Mouse (Mus musculus): Measurements from ENCODE around the gene Cenpq. TPM values are rescaled to one million over a fixed set of nuclear protein-coding genes. Genes with fewer than 3 reads are reported as not detected.

Cenpq gene
- 49.8 and 51.9 TPM in 2 replicates for total RNA-seq (2015)
- total RNA-seq (2017) = 53.6 and 56.3 TPM in 2 replicates

- ATAC-seq (replicated peaks; ENCODE audit: poor library complexity) = peak; percentile 95
Measured at GRCm38 (mm10) chr17:40934420-40935231, at the start of gene Cenpq, which contains the start of gene Mut. Cenpq (minus strand) TSS chr17:40935047. Mut (plus strand) TSS chr17:40934685.

- ATAC-seq (replicated peaks; ENCODE audit: poor library complexity) = no peak
Measured at GRCm38 (mm10) chr17:40977914-40978313, 43.1 kb upstream of the Cenpq start.

- no peak for ATAC-seq (replicated peaks; ENCODE audit: poor library complexity)
Measured at GRCm38 (mm10) chr17:40948518-40948917, 13.7 kb upstream of the Cenpq start.

GRCm38 (mm10) chr17:40933985-40934384 lies 862 bp downstream of the Cenpq start:
- ATAC-seq (replicated peaks; ENCODE audit: poor library complexity) = peak; percentile 42

GRCm38 (mm10) chr17:40915499-40915898 lies 19.3 kb downstream of the Cenpq start:
- ATAC-seq (replicated peaks; ENCODE audit: poor library complexity) = no peak

GRCm38 (mm10) chr17:40914250-40914649 lies 20.6 kb downstream of the Cenpq start, which contains the start of gene Glyatl3:
Glyatl3 (minus strand) TSS chr17:40914350.
- no peak for ATAC-seq (replicated peaks; ENCODE audit: poor library complexity)

- ATAC-seq (replicated peaks; ENCODE audit: poor library complexity) = peak; percentile 35
Measured at GRCm38 (mm10) chr17:40904721-40905154, 30.1 kb downstream of the Cenpq start.

GRCm38 (mm10) chr17:40904056-40904597 lies 30.7 kb downstream of the Cenpq start:
- ATAC-seq (replicated peaks; ENCODE audit: poor library complexity) = no peak

GRCm38 (mm10) chr17:40903345-40903744 lies 31.5 kb downstream of the Cenpq start:
- peak; percentile 70 for ATAC-seq (replicated peaks; ENCODE audit: poor library complexity)

- 0 out of 2 replicates have a peak, but pooled peaks have one; percentile 47 for ATAC-seq (replicated peaks; ENCODE audit: poor library complexity)
Measured at GRCm38 (mm10) chr17:40899783-40900363, 35.0 kb downstream of the Cenpq start.

- ATAC-seq (replicated peaks; ENCODE audit: poor library complexity) = peak; percentile 90
Measured at GRCm38 (mm10) chr17:40896863-40897262, 38.0 kb downstream of the Cenpq start.

- peak; percentile 83 for ATAC-seq (replicated peaks; ENCODE audit: poor library complexity)
Measured at GRCm38 (mm10) chr17:40887849-40888536, 46.9 kb downstream of the Cenpq start.

GRCm38 (mm10) chr17:40885155-40885554 lies 49.7 kb downstream of the Cenpq start:
- ATAC-seq (replicated peaks; ENCODE audit: poor library complexity) = no peak

- ATAC-seq (replicated peaks; ENCODE audit: poor library complexity) = no peak
Measured at GRCm38 (mm10) chr17:40882172-40882571, 52.7 kb downstream of the Cenpq start.

GRCm38 (mm10) chr17:40879924-40880691 lies 54.7 kb downstream of the Cenpq start, which contains the start of gene 9130008F23Rik:
9130008F23Rik (minus strand) TSS chr17:40880559.
- ATAC-seq (replicated peaks; ENCODE audit: poor library complexity) = peak; percentile 68

GRCm38 (mm10) chr17:40879528-40879923 lies 55.3 kb downstream of the Cenpq start:
- peak; percentile 41 for ATAC-seq (replicated peaks; ENCODE audit: poor library complexity)

GRCm38 (mm10) chr17:40877741-40878140 lies 57.1 kb downstream of the Cenpq start:
- ATAC-seq (replicated peaks; ENCODE audit: poor library complexity) = no peak

- ATAC-seq (replicated peaks; ENCODE audit: poor library complexity) = peak; percentile 27
Measured at GRCm38 (mm10) chr17:40875568-40875967, 59.3 kb downstream of the Cenpq start.

- no peak for ATAC-seq (replicated peaks; ENCODE audit: poor library complexity)
Measured at GRCm38 (mm10) chr17:40874701-40875100, 60.1 kb downstream of the Cenpq start.

GRCm38 (mm10) chr17:40873582-40874011 lies 61.2 kb downstream of the Cenpq start:
- ATAC-seq (replicated peaks; ENCODE audit: poor library complexity) = 0 out of 2 replicates have a peak, but pooled peaks have one; percentile 11

All from megakaryocyte progenitor cell, adult 5-6 weeks (primary cell).